Mouse (Mus musculus) layer of hippocampus, adult 18-20 months (tissue): ENCODE measurements at regions not wholly inside any gene's neighbourhood (a gene's known extent, or its start where the extent isn't known, plus 50 kb on each side); places are given as distances from the start of the nearest gene placed in this dataset.

Source experiments
- DNase-seq, 2 experiments: peaks; one replicate each; pipeline ENCODE4 v3.0.0; 2022; ENCODE audit warnings: low spot score in 2 of 2

DNA sequence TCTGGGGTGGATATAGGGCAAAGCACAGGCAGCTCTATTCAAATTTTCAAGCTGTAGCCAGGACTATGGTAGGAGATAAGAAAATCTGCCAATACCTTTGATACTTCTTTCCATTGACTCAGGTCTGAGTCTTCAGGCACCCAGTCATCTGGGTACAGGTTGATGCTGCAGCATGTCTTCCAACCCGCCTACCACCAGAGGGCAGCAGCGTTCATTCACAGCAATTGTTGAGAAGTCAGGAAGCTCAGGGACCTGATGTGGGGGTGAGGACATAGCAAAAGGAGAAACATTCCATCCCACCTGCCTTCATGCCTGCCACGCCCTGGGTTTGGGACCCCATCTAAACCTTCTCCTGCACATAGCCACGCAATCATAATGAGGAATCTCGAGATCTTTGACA lies 118.2 kb upstream of the Gm21876 start:
- DNase-seq: peak in 1 of 2 experiments; percentile 12

DNA sequence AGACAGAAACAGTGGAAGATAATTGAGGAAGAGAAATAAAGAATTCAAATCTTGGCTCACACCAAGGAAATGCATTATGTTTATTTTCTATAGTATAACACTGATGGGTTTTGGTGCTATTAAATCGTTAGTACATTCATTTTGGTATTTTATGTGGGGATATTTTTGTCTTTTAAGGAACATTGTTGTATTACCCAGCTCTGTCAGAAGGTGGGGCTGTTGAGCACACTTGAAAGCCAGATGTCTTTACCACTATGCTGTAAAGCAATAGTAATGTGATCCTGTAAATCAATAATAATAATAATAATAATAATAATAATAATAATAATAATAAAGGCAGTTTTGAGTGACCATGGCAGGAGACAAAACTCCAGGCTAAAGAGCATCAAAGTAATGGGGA lies 120.0 kb upstream of the Gm21876 start:
- no peak for DNase-seq

DNA sequence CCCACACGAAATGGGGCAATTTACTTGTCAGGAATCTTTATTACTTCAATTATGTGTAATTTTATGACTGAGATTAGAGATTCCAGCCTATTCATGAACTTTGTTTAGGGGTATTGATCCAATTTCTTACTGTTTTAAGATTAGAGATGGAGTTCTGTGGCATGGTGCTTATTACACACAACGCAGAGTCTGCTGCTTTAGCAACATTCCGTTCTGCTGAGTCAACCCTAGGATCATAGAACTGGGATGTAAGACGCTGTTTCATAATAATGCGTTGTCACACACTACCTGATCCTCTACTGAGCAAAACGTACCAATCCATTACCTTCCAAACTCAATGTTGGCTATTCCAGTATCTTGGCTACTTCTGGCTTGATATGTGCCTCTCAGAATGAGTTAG lies 121.9 kb upstream of the Gm21876 start:
- DNase-seq: no peak

DNA sequence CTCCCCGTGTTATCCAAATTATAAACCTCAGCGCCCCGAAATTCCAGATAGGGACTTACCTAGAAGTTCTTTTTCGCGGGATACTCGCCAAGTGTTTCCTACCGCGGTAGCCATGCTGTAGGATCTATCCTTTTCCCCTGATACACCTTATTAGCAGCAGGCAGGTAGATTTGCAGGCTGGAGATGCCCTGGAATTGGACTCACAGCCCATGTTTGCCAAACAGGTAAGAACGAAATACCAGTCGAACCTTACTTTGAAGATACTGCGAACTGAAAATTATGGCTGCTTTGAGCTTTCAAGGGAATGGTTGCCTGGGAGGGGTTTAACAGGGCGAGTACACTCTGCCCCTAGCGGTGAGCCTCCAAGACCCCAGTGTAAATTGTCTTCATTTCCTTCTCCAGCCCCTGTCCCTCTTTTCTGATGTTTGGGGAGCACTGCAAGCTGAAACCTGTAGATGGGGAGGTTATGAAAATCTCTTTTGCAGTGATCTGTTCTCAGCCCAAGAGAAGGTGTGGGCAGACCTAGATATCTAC lies 149.8 kb upstream of the Agtr2 start:
- peak in 1 of 2 experiments; percentile 14 for DNase-seq

DNA sequence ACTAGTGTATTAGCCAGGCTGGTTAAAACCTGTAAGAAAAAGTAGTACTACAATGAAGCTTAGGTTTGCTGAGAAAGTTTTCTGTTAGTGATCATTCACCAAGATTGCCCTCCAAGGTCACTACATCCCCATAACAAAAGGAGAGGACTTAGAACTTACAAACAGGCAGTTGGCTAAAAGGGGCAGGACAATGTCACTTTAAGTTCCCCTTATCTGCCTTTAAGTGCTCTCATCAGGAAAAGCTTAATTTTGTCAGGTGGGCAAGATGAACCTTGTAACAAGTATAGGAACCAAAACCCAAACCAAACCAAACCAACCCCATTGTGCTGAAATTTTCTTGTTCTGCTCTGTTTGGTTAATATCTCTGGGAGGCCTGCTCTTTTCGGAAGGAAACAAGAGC lies 139.9 kb upstream of the Agtr2 start:
- DNase-seq: no peak

DNA sequence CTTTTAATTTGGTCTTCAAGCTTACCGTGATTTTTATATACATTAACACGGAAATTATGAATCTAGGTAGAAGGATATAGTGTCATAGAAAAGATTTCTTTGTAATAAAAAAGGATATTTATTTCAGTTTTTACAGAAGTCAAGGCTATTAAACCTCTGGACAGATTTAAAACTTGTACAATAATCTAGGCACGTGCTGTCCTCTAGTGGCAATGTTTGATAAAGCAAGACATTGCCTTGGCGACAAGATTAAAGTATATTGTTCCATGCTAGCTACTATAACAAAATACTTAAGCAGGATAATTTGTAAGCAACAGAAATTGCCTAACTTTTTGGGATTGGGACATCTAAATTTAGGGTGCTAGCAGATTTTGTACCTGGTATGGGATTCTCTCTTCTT lies 133.8 kb upstream of the Agtr2 start:
- DNase-seq: peak in 1 of 2 experiments; percentile 34

DNA sequence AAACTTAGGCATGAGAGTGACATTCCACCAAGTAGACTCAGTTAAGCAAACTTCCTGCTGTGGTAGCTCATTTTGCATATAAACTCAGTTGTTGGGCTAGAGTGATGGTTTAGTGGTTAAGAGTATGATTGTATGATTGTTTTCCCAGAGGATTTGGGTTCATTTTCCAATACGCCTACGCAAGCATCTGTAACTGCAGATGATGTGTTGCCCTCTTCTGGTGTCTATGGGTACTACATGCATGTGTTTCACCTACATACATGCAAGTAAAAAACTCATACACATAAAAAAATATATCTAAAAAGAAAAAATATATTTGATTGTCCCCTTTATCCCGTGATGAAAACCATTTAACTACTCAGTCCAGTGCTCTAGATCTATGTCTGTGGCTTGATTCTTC lies 132.0 kb upstream of the Agtr2 start:
- DNase-seq: peak in 1 of 2 experiments; percentile 38

DNA sequence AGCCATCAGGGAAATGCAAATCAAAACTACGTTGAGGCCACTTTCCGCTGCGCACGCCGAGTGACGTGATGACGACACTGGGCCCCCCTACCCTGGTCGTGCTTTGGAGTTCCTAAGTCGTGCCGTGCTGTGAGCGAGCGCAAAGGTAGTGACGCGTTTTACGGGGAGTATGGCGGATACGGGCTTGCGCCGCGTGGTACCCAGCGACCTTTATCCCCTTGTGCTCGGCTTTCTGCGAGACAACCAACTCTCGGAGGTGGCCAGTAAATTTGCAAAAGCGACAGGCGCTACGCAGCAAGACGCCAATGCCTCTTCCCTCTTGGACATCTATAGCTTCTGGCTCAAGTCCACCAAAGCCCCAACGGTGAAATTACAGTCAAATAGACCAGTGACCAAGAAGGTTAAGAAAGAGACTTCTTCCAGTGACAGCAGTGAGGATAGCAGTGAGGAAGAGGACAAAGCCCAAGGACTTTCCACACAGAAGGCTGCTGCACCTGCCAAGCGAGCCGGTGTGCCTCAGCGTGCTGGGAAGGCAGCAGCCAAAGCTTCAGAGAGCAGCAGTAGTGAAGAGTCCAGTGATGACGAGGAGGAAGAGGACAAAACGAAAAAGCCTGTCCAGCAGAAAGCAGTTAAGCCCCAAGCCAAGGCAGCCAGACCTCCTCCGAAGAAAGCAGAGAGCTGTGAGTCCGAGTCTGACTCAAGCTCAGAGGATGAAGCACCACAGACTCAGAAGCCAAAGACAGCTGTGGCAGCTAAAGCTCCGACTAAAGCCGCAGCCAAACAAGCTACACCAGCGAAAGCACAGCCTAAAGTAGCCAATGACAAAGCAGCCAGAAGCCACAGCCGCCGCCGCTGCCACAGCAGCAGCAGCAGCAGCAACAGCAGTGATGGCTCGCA lies 123.3 kb upstream of the Agtr2 start:
- peak; percentile 35 to 57 for DNase-seq

DNA sequence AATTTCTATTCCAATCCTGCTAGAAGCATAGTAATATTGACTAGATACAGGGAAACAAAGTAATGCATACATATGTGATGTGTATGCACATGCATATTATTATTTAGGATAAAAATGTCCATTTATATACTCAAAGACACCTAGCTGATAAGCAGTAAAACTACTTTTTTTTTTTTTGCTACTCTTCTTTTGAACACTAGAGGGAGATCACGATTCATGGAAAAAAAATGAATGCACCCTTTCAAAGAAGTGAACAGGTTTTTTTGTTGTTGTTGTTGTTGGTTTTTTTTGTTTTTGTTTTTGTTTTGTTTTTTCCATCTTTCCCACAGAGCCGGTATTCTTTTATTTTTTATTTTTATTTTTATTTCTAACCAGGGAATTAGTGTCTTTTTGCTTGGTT lies 99.1 kb upstream of the Agtr2 start:
- DNase-seq: no peak

DNA sequence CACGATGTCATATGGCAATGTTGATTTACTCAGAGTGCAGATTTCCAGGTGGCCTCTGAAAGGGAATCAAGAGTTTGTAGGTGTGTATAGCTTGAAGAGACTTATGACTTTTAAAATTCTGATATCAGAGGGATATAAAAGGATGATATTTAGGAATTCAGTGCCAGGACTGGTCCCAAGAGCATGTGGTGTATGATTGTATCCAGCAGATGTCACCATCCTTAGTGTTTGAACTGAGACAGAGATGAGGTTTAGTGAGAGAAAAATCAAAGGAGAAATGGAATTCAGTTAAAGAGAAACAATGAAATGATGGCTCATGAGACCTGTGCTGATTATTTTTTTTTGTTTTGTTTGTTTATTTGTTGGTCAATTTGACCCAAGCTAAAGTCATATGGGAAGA lies 94.4 kb upstream of the Agtr2 start:
- peak in 1 of 2 experiments; percentile 4 for DNase-seq

DNA sequence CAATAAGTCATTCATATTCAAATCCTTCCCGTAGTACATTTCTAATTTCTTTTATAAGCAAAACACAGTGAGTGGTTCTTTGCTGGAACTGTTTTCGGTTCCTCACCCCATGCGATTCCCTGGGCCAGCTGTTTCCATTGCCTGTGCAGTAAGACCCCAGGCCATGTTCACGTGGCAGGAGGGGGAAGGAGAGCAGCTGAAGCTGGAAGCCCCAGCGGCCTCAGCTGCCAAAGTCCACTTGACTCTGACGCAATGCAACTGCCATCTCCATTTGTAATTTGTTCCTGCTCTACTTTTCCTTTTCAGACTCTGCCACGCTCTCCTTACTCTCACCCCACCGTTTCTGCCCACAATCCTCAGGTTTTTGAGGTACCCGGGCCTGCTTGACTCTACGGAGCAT lies 91.1 kb upstream of the Agtr2 start:
- DNase-seq: no peak

DNA sequence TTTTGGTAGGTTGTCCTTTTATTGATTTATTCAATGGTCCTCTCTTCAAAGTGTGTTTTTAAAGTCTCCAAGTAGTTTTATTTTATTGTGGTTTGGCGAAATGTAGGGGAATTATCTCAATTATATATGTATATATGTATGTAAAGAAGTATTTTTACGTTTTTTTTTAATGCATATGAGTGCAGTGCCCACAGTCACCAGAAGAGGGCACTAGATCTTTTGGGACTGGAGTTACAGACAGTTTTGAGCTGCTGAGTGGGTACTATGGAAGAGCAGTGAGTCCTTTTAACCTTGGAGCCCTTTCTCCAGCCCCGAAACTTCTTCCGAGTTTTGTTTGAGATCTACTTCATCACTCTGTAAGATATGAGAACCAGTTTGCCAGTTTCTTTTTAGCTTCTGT lies 59.5 kb upstream of the Agtr2 start:
- DNase-seq: no peak

DNA sequence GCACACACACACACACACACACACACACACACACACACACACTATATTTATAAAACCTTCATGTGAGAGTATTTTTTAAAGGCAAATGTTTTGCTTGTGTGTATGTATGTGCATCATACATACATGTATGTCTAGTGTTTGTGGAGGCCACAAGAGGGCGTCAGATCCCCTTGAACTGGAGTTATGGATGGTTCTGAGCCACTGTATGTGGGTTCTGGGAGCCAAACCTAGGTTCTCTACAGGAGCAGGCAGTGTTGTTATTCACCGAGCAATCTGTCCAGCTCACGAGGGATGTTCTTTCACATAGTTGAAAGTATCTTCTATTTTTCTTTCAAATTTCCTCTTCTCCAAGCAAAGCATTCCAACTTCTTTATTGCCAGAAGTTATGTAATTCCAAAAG lies 56.3 kb upstream of the Agtr2 start:
- DNase-seq: no peak

DNA sequence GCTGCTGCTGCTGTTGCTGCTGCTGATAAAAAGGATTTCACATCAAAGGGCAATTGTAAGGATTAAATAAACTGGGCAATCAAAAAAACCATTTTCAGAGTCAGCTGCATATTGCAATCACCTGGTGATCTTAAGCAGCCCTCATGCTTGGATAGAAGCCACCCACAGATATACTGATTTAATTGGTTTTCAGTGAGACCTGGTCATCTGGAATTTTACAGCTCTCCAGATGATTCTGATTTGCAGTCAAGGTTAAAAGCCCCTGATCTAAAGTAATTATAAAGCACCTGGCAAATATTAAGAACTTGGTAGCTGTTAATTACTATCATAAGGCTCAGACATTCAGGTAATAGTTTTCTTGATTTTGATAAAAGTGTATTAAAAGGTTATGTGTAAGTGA lies 50.8 kb upstream of the Agtr2 start:
- DNase-seq: no peak
